Mouse (Mus musculus): ENCODE data around the gene Ptgs1. TPM values are rescaled to one million over a fixed set of nuclear protein-coding genes. Genes with fewer than 3 reads are reported as not detected.

The Ptgs1 gene
- polyA plus RNA-seq, 1 experiment from 2014 or later, result 5.8 TPM

Other genes with a start within 250 kb of the Ptgs1 start
- gene Ndufa8, start 181.0 kb upstream of the Ptgs1 start, polyA plus RNA-seq (2015; fragmentation: Nextera tagmentation; extraction: Ambion mirVana), result 279 and 287 TPM in 2 replicates
- 1.2 TPM in 1 of 2 replicates, not detected in the other for gene Morn5, start 181.0 kb upstream of the Ptgs1 start, polyA plus RNA-seq (2015; fragmentation: Nextera tagmentation; extraction: Ambion mirVana)
- 0.87 and 1.2 TPM in 2 replicates for gene Lhx6, start 125.0 kb upstream of the Ptgs1 start, polyA plus RNA-seq (2015; fragmentation: Nextera tagmentation; extraction: Ambion mirVana)
- gene Mrrf, start 94.0 kb upstream of the Ptgs1 start, polyA plus RNA-seq (2015; fragmentation: Nextera tagmentation; extraction: Ambion mirVana), result 30.7 and 33.7 TPM in 2 replicates
- gene Rbm18, start 93.7 kb upstream of the Ptgs1 start, polyA plus RNA-seq (2015; fragmentation: Nextera tagmentation; extraction: Ambion mirVana), result 140 and 142 TPM in 2 replicates
- gene Olfr338, start 143.1 kb downstream of the Ptgs1 start, polyA plus RNA-seq (2015; fragmentation: Nextera tagmentation; extraction: Ambion mirVana), result 0.04 TPM in 1 of 2 replicates, not detected in the other
- not detected in 2 replicates for gene Olfr339, start 188.5 kb downstream of the Ptgs1 start, polyA plus RNA-seq (2015; fragmentation: Nextera tagmentation; extraction: Ambion mirVana)
- gene Olfr340, start 222.2 kb downstream of the Ptgs1 start, polyA plus RNA-seq (2015; fragmentation: Nextera tagmentation; extraction: Ambion mirVana), result not detected in 2 replicates